Mouse (Mus musculus): ENCODE results near the gene Otud4.
"Not testable (repeated sequence)": the region's sequence is repeated elsewhere in the genome, so short reads cannot be mapped to it uniquely, and the experiment has no call there.

Gene Otud4

GRCm38 (mm10) chr8:79637237-79637636, 2.2 kb upstream of the Otud4 start:
- in situ Hi-C loops (cut with MboI; ENCODE audit: unreplicated experiment in 2 of 2), result loop anchor here (10.0 to 25.0 kb wide), 3 partner anchors 342 to 1125 kb away; partner anchors contain the start of genes Mmaa (in 1 of the 2), Rbmxl1 (in 1 of the 2) and Slc10a7 (in 1 of the 2)

DNA sequence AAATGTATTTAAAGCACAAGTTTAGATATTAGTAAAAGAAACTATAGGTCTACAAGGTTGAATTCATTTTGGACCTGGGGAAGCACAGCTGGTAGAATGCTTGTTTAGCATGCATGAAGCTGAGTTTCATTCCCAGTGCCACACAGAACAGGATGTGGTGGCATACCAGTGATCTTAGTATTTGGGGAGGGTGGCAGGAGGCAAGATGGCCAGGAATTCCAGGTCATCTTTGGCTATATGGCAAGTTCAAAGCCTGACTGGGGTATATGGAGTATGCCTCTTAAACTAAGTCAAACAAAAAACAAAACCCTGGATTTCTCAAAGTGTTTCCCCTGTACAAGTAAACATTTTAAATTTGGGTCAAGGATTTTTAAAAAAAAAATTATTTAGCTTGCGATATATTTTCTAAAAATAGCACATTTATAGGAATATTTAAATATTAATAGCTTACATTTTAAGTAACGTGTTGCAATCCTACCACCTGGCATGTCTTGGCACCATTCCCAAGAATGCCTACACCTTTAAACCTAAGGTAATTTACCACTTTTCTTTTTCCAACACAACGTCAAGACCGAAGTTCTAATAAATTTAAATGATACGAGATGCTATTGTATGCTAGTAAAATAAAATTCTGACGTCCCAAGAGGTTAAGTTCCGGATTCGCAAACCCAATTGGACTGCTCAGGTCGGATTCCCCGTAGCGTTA, 1.3 kb upstream of the Otud4 start:
- in situ Hi-C loops (cut with MboI; ENCODE audit: unreplicated experiment in 2 of 2), result loop anchor here (10.0 to 25.0 kb wide), 3 partner anchors 343 to 1126 kb away; partner anchors contain the start of genes Mmaa (in 1 of the 2), Rbmxl1 (in 1 of the 2) and Slc10a7 (in 1 of the 2)

DNA sequence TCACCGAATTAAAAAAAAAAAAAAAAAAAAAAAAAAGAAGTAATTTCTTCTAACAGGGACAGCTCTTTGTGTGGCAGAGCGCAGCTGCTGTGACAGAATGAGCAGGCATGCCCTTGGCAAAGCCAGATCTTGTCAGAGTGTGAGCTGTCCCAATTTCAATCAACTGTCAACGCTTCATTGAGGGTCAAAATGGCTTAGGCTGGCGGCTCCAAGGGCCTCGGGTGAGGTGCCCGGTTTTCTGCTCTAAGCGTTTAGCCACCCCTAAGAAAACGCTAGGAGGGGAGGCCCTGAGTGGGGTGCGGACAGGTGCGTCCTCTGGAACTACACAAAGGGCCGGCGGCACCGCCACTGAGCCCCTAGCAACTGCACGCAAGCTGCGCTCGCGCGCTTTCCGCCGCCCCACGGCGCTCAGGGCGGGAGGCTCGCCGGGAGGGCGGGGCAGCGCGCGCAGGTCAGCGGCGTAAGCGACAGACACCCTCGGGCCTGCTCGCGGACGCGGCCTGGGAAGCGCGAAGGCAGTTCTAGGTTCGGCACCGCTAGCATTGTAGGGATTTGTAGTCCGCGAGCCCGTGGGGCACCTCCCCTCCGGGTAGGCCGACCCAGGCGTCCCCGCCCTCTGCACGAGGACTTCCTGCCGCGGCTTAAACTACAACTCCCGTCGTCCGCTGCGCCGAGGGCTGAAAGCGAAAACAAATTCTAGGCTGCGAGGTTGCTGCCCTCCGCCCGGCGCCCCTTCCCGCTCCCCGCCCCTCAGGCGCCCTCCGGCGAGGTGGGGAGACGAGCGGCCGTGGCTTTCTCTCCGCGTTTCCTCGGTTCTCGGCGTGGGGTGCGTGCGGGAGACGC, 490 bp upstream of the Otud4 start:
- in situ Hi-C loops (cut with MboI; ENCODE audit: unreplicated experiment in 2 of 2), result loop anchor here (10.0 to 25.0 kb wide), 3 partner anchors 344 to 1127 kb away; partner anchors contain the start of genes Mmaa (in 1 of the 2), Rbmxl1 (in 1 of the 2) and Slc10a7 (in 1 of the 2)

DNA sequence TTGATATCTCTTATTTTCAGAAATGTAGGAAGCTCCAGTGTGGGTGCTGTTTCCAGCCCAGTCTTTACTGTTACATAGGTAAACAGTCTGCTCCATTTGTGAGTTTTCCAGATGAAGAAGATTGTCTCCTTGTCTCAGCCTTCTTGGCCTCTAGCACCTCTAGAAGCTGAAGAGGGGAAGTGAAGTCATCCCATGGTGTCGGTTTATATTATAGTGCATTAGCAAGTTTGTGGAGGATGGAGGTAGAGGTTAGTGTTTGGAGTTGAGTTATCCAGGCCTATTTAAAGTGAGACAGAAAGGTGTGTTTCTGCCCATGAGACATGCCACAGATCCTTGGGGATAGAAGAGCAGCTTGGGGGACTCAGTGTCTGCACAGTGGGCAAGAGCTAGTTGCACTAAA, 1.7 kb downstream of the Otud4 start:
- in situ Hi-C loops (cut with MboI; ENCODE audit: unreplicated experiment in 2 of 2), result loop anchor here in 1 of 2 experiments (10.0 to 25.0 kb wide), 2 partner anchors 816 to 1129 kb away; partner anchors contain the start of genes Lsm6, Rbmxl1 and Slc10a7

DNA sequence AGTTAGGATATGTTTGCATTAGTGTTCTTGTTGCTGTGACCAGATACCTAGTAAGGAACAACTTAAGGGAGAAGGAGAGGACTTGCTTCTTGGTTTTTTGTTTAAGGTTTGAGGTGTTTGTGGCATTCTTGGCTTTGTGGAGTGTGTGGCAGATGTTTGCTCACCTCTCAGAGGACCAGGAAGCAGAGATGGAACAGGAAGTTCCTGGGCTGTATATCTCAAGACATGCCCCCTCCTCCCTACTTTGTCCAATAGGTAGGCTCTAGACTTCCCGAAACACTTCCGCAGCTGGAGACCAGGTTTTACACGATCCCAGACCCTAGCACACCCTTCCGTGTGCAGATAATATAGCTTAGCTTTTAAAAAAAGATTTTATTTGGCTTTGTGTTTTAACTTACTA, 10.2 kb downstream of the Otud4 start:
- in situ Hi-C loops (cut with MboI; ENCODE audit: unreplicated experiment in 2 of 2), result loop anchor here in 1 of 2 experiments (10.0 to 25.0 kb wide), 2 partner anchors 825 to 1137 kb away; partner anchors contain the start of genes Lsm6, Rbmxl1 and Slc10a7

DNA sequence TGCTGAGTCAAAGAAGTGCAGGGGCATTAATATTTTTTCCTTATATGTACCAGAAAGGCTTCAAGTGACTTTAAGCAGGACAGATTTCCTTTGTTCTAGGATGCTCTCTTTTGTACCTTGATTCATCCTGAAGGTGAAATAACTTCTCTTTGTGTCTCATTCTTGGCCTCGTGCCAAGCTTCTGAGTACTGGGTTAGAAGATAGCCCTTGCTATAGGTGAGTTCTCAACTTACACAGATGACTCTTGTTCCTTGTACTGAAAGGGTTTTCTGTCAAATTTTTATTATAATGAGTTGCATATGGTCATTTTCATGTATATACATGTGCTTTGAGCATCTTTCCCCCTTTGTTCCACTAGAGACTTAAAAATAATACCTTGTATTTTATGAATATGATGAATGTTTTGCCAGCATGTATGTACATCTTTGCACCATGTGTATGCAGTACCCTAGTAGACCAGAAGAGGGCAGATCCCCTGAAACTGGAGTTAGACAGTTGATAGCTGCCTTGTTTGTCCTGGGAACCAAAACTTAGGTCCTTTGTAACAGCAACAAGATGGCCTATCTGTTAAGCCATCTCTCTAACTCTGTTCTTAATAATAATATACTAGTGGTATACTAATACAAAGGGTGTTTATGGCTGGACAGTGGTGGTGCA, 10.9 kb downstream of the Otud4 start:
- in situ Hi-C loops (cut with MboI; ENCODE audit: unreplicated experiment in 2 of 2), result no loop called here

DNA sequence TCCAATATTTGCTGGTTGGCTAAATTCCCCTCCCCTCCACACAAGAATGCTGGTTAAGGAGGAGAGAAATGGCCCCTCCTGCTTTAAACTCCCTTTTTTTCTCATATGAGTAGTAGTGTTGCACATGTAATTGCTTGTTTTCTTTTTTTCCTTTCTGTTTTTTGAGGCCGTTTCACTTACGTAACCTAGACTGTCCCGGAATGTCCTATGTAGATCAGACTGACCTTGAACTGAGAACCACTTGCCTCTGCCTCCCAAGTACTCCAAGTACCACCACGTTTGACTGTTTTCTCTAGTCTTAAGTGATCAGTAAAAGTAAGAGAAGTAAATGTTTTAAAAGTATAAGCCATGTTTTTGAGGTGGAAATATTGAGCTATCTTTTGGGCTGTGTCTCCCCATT, 14.3 kb downstream of the Otud4 start:
- in situ Hi-C loops (cut with MboI; ENCODE audit: unreplicated experiment in 2 of 2), result no loop called here

DNA sequence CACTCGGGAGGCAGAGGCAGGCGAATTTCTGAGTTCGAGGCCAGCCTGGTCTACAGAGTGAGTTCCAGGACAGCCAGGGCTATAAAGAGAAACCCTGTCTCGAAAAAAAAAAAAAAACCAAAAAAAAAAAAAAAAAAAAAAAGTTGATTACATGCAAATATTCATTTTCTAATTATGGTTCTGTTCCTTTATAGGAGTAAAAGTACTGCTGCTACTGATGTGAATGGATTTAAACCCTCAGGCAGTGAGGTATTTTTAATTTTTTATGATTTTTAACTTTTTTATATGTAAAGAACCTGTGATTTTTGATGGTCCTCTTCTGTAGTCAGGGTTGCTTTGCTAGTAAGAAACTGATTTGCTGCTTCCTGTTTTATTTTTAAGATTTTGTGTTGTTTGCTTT, 19.3 kb downstream of the Otud4 start:
- in situ Hi-C loops (cut with MboI; ENCODE audit: unreplicated experiment in 2 of 2), result not testable (repeated sequence)

GRCm38 (mm10) chr8:79676461-79676860, 37.0 kb downstream of the Otud4 start:
- in situ Hi-C loops (cut with MboI; ENCODE audit: unreplicated experiment in 2 of 2), result no loop called here

GRCm38 (mm10) chr8:79679005-79679404, 39.6 kb downstream of the Otud4 start:
- in situ Hi-C loops (cut with MboI; ENCODE audit: unreplicated experiment in 2 of 2), result no loop called here

DNA sequence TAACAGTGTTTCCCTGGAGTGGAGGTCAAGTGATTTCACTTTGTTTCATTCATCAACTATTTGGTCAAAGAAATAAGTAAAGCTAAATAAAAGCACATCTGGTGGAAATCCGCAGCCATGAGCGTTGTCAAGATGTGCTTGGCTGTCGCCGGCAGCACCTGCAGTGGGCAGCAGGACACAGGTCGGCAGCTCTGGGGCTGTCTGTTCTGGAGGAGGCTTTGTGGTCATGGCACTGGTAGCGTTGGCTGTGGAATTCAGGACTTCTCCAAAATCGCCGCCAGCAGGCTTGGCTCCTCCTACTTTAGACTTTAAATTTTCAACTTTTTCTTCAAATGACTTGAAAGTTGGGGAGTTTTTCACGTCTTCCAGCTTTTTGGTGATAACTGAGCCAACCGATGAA, 40.7 kb downstream of the Otud4 start:
- in situ Hi-C loops (cut with MboI; ENCODE audit: unreplicated experiment in 2 of 2), result not testable (repeated sequence)

DNA sequence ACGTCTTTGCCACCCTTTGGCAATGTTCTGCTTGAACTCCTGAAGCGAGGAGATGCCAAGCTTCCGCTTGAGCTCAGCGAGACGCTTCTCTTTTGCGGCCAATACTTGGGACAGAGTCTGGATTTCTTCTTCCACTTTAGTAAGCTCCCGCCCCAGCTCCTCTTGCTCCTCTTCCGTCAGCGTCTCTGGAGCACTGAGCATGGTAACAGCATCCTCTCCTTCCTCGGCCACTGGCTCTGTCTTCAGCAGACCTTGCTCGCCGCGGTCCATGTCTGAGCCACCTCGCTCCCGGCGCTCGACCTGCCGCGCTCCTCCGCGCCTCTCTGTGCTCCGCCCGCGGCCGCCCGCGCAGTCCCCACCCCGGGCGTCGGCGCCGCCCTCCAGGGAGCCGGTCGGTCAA, 41.1 kb downstream of the Otud4 start:
- in situ Hi-C loops (cut with MboI; ENCODE audit: unreplicated experiment in 2 of 2), result no loop called here

DNA sequence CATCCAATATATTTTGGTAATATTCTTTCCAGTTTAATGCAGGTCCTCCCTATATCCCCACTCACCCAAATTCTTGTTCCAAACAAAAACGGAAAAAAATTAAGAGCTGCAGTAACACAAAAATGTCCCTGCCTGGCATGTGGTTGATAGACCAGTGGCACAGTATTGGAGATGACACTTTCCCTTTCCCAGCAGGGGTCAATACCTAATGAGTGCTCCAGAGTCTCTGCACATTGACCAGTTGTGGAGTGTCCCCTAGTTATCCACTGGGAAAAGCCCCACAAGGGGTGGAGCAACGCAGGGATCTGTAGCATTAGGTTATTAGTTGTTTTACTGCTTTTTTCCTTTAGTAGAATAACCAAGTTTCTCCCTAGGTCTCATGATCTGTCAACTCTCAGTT, 41.5 kb downstream of the Otud4 start:
- in situ Hi-C loops (cut with MboI; ENCODE audit: unreplicated experiment in 2 of 2), result no loop called here

DNA sequence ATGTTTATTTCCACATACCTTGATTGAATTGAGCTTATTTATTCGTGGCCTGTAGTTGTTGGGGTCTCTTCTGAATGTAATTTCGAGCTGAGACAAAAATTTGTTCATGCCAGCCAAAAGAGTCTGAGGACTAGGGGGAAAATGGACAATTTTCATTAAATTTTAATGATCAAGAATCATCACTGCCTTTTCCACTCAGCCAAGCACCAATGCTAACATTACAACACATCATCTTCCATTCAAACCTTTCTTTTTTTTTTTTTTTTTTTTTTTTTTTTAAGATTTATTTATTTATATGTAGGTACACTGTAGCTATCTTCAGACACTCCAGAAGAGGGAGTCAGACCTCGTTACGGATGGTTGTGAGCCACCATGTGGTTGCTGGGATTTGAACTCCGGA, 46.5 kb downstream of the Otud4 start:
- in situ Hi-C loops (cut with MboI; ENCODE audit: unreplicated experiment in 2 of 2), result not testable (repeated sequence)

DNA sequence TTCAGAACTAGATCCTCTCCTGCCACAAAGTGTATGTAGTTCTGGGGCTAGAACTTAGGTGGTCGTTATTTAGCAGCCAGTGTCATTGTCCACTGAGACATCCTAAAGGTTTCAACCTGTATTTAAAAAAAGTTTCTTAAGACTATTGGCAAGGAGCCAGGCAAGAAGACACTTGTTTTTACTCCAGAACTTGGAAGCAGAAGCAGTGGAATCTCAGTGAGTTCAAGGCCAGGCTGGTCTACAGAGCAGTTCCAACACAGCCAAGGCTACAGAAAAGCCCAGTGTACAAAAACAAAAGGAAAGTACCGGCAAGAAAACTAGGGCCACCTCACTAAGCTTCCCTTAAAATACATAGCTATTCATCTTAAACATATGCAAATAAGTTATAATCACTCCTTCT, 53.1 kb downstream of the Otud4 start:
- in situ Hi-C loops (cut with MboI; ENCODE audit: unreplicated experiment in 2 of 2), result no loop called here

DNA sequence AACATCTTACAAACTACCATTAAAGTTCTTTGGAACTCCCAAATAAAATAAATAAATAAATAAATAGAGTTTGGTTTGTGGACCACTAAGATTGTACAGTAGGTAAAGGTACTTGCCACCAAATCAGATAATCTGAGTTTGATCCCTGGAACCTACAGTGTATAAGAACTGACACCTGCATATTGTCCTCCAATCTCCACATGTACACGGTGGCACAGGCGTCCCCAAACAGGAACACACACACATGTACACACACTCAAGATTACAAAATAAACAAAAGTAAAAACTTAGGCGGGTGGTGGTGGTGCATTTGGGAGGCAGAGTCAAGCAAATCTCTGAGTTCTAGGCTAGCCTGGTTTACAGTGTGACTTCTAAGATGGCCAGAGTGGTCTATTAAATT, 67.3 kb downstream of the Otud4 start:
- in situ Hi-C loops (cut with MboI; ENCODE audit: unreplicated experiment in 2 of 2), result loop anchor here in 1 of 2 experiments (25.0 kb wide), 2 partner anchors 894 to 1306 kb away; partner anchors contain the start of genes Lsm6 and Usp38

GRCm38 (mm10) chr8:79711064-79711961, 71.9 kb downstream of the Otud4 start, which contains the start of the genes Abce1 and Anapc10:
TSS of gene Abce1 (minus strand) at chr8:79711740.
TSS of gene Anapc10 (plus strand) at chr8:79711820.
- in situ Hi-C loops (cut with MboI; ENCODE audit: unreplicated experiment in 2 of 2), result loop anchor here in 1 of 2 experiments (25.0 kb wide), 2 partner anchors 899 to 1301 kb away; partner anchors contain the start of genes Lsm6 and Usp38

DNA sequence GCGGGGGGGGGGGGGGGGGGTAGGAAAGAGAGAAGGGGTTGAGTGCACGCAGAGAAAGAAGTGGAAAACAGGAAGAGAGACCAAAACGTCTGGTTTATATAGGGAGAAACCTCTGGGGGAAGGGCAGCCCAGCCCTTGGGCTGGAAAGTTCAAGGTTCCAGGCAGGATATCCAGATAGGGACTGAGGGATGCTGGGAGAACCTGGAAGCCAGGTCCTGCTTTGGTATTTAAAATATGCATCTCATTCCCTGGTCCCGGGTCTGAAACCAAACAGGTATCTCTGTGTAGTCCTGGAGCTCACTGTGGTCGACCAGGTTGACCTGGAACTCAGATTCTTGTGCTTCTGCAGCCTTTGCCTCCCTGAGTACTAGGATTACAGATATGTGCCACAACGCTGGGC, 73.3 kb downstream of the Otud4 start:
- in situ Hi-C loops (cut with MboI; ENCODE audit: unreplicated experiment in 2 of 2), result loop anchor here in 1 of 2 experiments (25.0 kb wide), 2 partner anchors 900 to 1300 kb away; partner anchors contain the start of genes Lsm6 and Usp38

DNA sequence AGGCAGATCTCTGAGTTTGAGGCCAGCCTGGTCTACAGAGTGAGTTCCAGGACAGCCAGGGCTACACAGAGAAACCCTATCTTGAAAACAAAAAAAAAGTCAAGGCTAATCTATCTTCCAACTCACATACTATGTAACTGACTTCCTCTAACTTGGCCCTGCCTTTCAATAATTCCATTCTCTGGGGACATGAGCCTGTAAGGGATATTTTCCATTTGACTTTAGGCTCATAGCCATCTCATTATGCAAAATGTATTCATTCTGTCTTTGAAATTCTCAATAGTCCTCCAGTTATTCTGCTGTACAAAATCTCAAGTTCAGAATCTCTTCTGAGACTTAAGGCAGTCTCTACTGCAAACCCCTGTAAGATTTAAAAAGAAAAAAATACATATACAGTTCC, 82.1 kb downstream of the Otud4 start:
- in situ Hi-C loops (cut with MboI; ENCODE audit: unreplicated experiment in 2 of 2), result loop anchor here in 1 of 2 experiments (25.0 kb wide), 2 partner anchors 909 to 1291 kb away; partner anchors contain the start of genes Lsm6 and Usp38

Measured in v-Abl transformed pro-B cells (cell line).